Mouse (Mus musculus): ENCODE results near the gene Sptlc2. TPM values are rescaled to one million over a fixed set of nuclear protein-coding genes. Genes with fewer than 3 reads are reported as not detected.

Sptlc2 gene
- polyA plus RNA-seq, 1 experiment from 2014 or later: 131 TPM

DNA sequence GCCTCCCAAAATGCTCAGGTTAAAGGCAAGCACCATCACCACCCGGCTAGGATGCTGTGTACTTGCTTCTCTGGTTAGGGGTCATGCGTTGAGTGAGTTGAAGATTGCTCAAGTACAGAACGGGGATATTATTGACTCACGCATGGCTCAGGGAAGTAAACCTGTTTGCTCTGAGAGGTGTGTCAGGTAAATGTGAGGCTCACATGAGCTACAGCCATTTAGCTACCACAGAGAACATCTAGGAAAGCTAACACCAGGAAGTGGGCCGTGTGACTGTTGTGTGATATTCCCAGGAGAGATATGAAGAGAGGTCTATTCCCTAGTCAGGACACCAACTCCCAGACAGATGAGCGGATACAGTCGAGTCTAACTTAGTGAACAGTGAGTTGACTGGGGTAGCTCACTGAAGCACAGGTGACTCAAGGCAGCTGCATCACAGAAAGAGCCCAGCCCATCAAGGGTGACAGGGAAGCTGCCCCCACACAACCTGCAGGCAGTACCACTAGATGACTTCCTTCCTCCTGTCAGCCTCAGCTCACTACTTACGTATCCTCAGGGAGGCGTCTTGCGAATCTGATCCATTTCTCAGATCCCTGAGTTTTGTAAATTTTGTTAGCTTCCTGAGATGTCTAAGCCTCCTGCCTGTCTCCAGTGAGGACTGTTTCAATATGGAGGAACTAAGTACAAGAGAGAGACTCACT, 11.1 kb upstream of the Sptlc2 start:
- H3K27ac ChIP-seq: no peak overlapping the region
- no peak for ATAC-seq (replicated peaks; ENCODE audit: low FRiP score, low read depth)
- no peak for DNase-seq (ENCODE audit: low spot score)
- no peak for TF ChIP-seq CTCF (IDR thresholded peaks at IDR 0.05; ENCODE audit: low read depth)
- no peaks in the 10 kb centered on the region for H3K27me3 ChIP-seq (ENCODE audit: insufficient read depth, low read length)
- no peaks in the 10 kb centered on the region for H3K36me3 ChIP-seq (ENCODE audit: insufficient read depth, low read length)
- H3K4me2 ChIP-seq (ENCODE audit: low read length): no peak overlapping the region
- no peaks in the 10 kb centered on the region for H3K9me3 ChIP-seq (replicated peaks; ENCODE audit: low read length)
- no peak overlapping the region for H3K4me3 ChIP-seq (replicated peaks; ENCODE audit: low read depth, low read length)
- WGBS: 81% methylated on average over 10 of the region's 10 CpGs
- H3K4me1 ChIP-seq (replicated peaks; ENCODE audit: insufficient read depth, low read length): no peaks in the 10 kb centered on the region
- H3K9ac ChIP-seq (ENCODE audit: low read depth, low read length): no peak overlapping the region

DNA sequence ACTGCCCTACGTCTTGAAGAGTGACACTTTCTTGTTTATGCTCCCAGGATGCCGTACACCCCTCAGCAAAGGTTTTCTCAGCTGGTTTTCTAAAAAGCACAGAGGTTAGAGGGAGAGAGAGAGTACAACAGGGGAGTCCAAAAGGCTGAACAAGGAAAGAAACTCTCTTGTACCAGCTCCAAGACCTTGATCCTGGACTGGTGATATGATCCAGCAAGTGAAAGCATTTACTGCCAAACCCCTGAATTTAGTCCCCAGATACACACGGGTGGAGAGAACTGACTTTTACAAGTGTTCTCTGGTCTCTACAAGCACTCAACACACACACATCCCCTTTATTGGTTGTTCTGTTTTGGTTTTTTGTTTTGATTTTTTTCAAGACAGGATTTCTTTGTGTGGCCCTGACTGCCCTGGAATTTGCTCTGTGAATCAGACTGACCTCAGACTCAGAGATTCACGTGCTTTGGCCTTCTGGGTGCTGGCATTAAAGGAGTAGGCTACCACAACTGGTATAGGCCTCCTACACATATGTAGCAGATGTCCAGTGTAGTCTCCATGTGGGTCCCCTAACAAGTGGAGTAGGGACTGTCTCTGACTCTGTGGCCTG, 9.8 kb upstream of the Sptlc2 start:
- Histone ChIP-seq H3K27ac (no peak overlapping the region), H3K9ac (ENCODE audit: low read depth, low read length) (no peak overlapping the region), H3K4me3 (replicated peaks; ENCODE audit: low read depth, low read length) (no peak overlapping the region), H3K4me1 (replicated peaks; ENCODE audit: insufficient read depth, low read length) (no peaks in the 10 kb centered on the region), H3K4me2 (ENCODE audit: low read length) (no peak overlapping the region), H3K27me3 (ENCODE audit: insufficient read depth, low read length) (no peaks in the 10 kb centered on the region), H3K36me3 (ENCODE audit: insufficient read depth, low read length) (no peaks in the 10 kb centered on the region), H3K9me3 (replicated peaks; ENCODE audit: low read length) (no peaks in the 10 kb centered on the region)
- 47% methylated on average over 4 of the region's 4 CpGs for WGBS
- 0 out of 2 replicates have a peak, but pooled peaks have one; percentile 52 for ATAC-seq (replicated peaks; ENCODE audit: low FRiP score, low read depth)
- DNase-seq (ENCODE audit: low spot score): no peak
- TF ChIP-seq CTCF (IDR thresholded peaks at IDR 0.05; ENCODE audit: low read depth): no peak

DNA sequence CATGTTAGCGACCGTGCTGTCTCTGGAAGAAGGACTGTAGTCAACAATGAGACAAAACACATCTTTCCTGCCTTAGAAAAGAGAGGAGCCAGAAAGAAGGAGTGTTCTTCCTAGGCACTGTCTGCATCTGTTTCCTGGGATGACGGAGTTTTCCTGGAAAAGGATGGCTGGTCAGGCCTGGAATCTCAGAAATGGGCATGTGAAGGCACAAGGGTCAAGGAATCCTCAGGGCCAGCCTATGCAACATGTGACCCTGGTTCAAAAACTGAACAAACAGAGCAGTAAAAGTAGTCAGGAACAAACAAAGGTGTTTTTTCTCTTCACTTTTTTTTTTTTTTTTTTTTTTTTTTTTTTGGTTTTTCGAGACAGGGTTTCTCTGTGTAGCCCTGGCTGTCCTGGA, 9.0 kb upstream of the Sptlc2 start:
- Histone ChIP-seq H3K9me3 (replicated peaks; ENCODE audit: low read length) (no peaks in the 10 kb centered on the region), H3K36me3 (ENCODE audit: insufficient read depth, low read length) (no peaks in the 10 kb centered on the region), H3K4me3 (replicated peaks; ENCODE audit: low read depth, low read length) (no peak overlapping the region), H3K4me2 (ENCODE audit: low read length) (no peak overlapping the region), H3K4me1 (replicated peaks; ENCODE audit: insufficient read depth, low read length) (no peaks in the 10 kb centered on the region), H3K27ac (no peak overlapping the region), H3K9ac (ENCODE audit: low read depth, low read length) (no peak overlapping the region), H3K27me3 (ENCODE audit: insufficient read depth, low read length) (no peaks in the 10 kb centered on the region)
- no peak for DNase-seq (ENCODE audit: low spot score)
- no peak for TF ChIP-seq CTCF (IDR thresholded peaks at IDR 0.05; ENCODE audit: low read depth)
- no peak for ATAC-seq (replicated peaks; ENCODE audit: low FRiP score, low read depth)
- 82% methylated on average over 4 of the region's 4 CpGs for WGBS

DNA sequence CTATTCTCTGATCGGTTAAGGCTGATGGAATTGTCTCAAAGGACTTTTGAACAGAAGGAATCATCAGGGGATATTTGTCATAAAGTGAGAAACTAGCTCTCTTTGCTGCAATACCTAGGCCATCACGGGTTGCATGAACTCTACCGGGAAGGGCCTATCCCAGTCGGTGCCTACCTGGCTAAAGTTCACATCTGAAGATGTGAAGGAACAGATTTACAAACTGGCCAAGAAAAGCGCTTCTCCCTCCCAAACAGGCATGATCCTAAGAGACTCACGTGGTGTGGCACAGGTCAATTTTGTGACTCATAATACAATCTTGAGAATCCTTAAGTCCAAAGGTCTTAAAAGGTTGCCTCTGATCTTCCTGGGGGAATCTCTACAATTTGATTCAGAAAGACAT, 6.2 kb upstream of the Sptlc2 start:
- Histone ChIP-seq H3K9me3 (replicated peaks; ENCODE audit: low read length) (no peaks in the 10 kb centered on the region), H3K4me1 (replicated peaks; ENCODE audit: insufficient read depth, low read length) (no peaks in the 10 kb centered on the region), H3K9ac (ENCODE audit: low read depth, low read length) (no peak overlapping the region), H3K36me3 (ENCODE audit: insufficient read depth, low read length) (no peaks in the 10 kb centered on the region), H3K27me3 (ENCODE audit: insufficient read depth, low read length) (no peaks in the 10 kb centered on the region), H3K4me2 (ENCODE audit: low read length) (no peak overlapping the region), H3K27ac (no peak overlapping the region), H3K4me3 (replicated peaks; ENCODE audit: low read depth, low read length) (no peak overlapping the region)
- ATAC-seq (replicated peaks; ENCODE audit: low FRiP score, low read depth): no peak
- no peak for DNase-seq (ENCODE audit: low spot score)
- 91% methylated on average over 6 of the region's 6 CpGs for WGBS
- no peak for TF ChIP-seq CTCF (IDR thresholded peaks at IDR 0.05; ENCODE audit: low read depth)

DNA sequence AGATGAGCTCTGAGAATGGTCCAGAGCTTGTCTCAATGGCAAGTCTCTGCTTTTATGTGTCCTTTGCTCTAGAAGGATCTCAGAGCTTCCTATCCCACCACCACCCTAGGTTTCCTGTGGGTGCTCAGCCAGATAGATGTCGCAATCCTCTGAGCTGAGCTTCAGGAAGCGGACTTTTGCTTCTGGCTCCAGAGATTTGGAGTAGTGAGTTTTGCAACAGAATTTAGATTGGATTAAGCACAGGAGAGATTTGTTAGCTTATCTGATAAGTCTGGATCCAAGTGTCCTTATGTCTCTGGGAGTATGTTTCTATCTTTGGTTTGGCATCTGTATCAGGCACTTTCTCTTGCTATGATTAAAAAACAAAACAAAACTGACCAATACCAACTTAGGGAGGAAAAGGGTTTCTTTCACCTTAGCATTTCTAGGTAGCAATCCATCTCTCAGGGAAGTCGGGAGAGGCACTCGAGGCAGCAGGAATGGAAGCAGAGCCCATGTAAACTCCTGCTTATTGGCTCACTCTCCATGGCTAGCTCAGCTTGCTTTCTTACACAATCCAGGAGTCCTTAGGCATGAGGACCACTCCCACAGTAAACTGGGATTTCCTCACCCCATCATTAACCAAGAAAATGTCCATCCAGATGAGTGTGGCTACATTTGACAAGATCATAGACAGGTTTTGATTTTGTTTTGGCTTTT, 5.4 kb upstream of the Sptlc2 start:
- H3K4me1 ChIP-seq (replicated peaks; ENCODE audit: insufficient read depth, low read length): no peaks in the 10 kb centered on the region
- no peak for ATAC-seq (replicated peaks; ENCODE audit: low FRiP score, low read depth)
- TF ChIP-seq CTCF (IDR thresholded peaks at IDR 0.05; ENCODE audit: low read depth): no peak
- no peak overlapping the region for H3K4me3 ChIP-seq (replicated peaks; ENCODE audit: low read depth, low read length)
- WGBS: 65% methylated on average over 4 of the region's 4 CpGs
- no peak overlapping the region for H3K4me2 ChIP-seq (ENCODE audit: low read length)
- H3K9ac ChIP-seq (ENCODE audit: low read depth, low read length): no peak overlapping the region
- no peaks in the 10 kb centered on the region for H3K36me3 ChIP-seq (ENCODE audit: insufficient read depth, low read length)
- H3K27ac ChIP-seq: no peak overlapping the region
- no peaks in the 10 kb centered on the region for H3K9me3 ChIP-seq (replicated peaks; ENCODE audit: low read length)
- no peaks in the 10 kb centered on the region for H3K27me3 ChIP-seq (ENCODE audit: insufficient read depth, low read length)
- DNase-seq (ENCODE audit: low spot score): no peak

DNA sequence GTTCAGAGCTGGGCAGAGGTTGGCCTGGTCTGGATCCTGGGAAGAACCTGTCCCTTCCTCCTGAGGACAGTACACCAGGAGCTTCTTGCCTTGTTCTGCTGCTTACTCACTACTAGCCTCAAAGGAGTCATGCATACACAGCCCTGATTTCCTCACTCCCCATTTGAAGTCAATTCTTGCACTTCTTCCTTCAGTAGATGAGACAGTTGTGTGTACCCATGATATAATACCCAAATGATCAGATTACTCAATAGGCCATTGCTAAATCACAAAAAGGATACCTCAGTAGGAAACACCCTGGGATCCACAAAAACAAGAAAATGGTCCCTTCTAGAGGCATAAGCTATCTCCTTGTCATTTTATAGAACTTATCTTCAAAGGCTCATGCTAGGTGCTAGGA, 3.2 kb upstream of the Sptlc2 start:
- no peak overlapping the region for H3K4me3 ChIP-seq (replicated peaks; ENCODE audit: low read depth, low read length)
- ATAC-seq (replicated peaks; ENCODE audit: low FRiP score, low read depth): no peak
- H3K27me3 ChIP-seq (ENCODE audit: insufficient read depth, low read length): no peaks in the 10 kb centered on the region
- no peak for DNase-seq (ENCODE audit: low spot score)
- no peaks in the 10 kb centered on the region for H3K9me3 ChIP-seq (replicated peaks; ENCODE audit: low read length)
- peaks cover 6% of the 10 kb centered on the region; the same call in 1 of the 2 replicates for H3K4me1 ChIP-seq (replicated peaks; ENCODE audit: insufficient read depth, low read length)
- TF ChIP-seq CTCF (IDR thresholded peaks at IDR 0.05; ENCODE audit: low read depth): no peak
- H3K9ac ChIP-seq (ENCODE audit: low read depth, low read length): no peak overlapping the region
- H3K27ac ChIP-seq: no peak overlapping the region
- H3K4me2 ChIP-seq (ENCODE audit: low read length): no peak overlapping the region
- H3K36me3 ChIP-seq (ENCODE audit: insufficient read depth, low read length): no peaks in the 10 kb centered on the region
